Mouse (Mus musculus): ENCODE measurements around the gene Wdr70. TPM values are rescaled to one million over a fixed set of nuclear protein-coding genes. Genes with fewer than 3 reads are reported as not detected.

Wdr70 gene
- polyA plus RNA-seq, 1 experiment from 2014 or later = 69.6 TPM

GRCm38 (mm10) chr15:8006056-8006455 lies 93.0 kb downstream of the Wdr70 start:
- H3K27me3 ChIP-seq (ENCODE audit: control insufficient read depth, insufficient read depth, low read length) = no peaks in the 10 kb centered on the region
- H3K4me1 ChIP-seq (replicated peaks; ENCODE audit: control insufficient read depth, insufficient read depth, low read length) = no peaks in the 10 kb centered on the region
- 93% methylated on average over 1 of the region's 1 CpGs for WGBS
- H3K36me3 ChIP-seq (ENCODE audit: control insufficient read depth, insufficient read depth, low read length) = no peaks in the 10 kb centered on the region
- H3K4me2 ChIP-seq (ENCODE audit: low read depth, low read length, severe bottlenecking) = no peak overlapping the region
- H3K27ac ChIP-seq (ENCODE audit: low read depth, low read length) = no peak overlapping the region
- H3K9ac ChIP-seq (ENCODE audit: low read length) = no peak overlapping the region
- DNase-seq (ENCODE audit: low spot score) (no peak), ATAC-seq (replicated peaks; ENCODE audit: low FRiP score) (no peak)
- no peak overlapping the region for H3K4me3 ChIP-seq (ENCODE audit: low read depth, low read length)
- no peaks in the 10 kb centered on the region for H3K9me3 ChIP-seq (ENCODE audit: control insufficient read depth, low read length)

DNA sequence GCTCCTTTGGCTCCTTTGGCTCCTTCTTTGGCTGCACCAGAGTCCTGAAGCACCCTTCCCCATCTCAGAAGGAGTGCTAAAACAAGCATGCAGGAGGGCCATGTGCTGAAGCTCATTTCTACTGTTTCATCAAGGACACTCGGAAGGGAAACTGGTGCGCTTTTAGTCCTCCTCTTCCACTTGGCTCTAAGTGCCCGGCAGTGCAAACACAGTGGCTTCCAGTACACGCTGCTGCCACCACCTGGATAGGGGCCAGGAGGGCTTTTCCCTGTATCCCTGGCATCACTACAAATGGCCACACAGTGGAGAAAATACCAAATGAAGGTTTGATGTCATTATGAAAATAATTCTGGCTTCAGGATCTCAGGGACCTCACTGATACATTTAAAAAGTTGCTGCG lies 93.5 kb downstream of the Wdr70 start:
- H3K4me1 ChIP-seq (replicated peaks; ENCODE audit: control insufficient read depth, insufficient read depth, low read length) = no peaks in the 10 kb centered on the region
- H3K9ac ChIP-seq (ENCODE audit: low read length) = no peak overlapping the region
- H3K9me3 ChIP-seq (ENCODE audit: control insufficient read depth, low read length) = no peaks in the 10 kb centered on the region
- H3K27ac ChIP-seq (ENCODE audit: low read depth, low read length) = no peak overlapping the region
- no peak overlapping the region for H3K4me3 ChIP-seq (ENCODE audit: low read depth, low read length)
- H3K4me2 ChIP-seq (ENCODE audit: low read depth, low read length, severe bottlenecking) = no peak overlapping the region
- H3K36me3 ChIP-seq (ENCODE audit: control insufficient read depth, insufficient read depth, low read length) = no peaks in the 10 kb centered on the region
- no peak for DNase-seq (ENCODE audit: low spot score)
- no peaks in the 10 kb centered on the region for H3K27me3 ChIP-seq (ENCODE audit: control insufficient read depth, insufficient read depth, low read length)
- ATAC-seq (replicated peaks; ENCODE audit: low FRiP score) = no peak
- WGBS = 82% methylated on average over 5 of the region's 5 CpGs

GRCm38 (mm10) chr15:8003789-8004188 lies 95.2 kb downstream of the Wdr70 start:
- 90% methylated on average over 8 of the region's 8 CpGs for WGBS
- Histone ChIP-seq H3K4me2 (ENCODE audit: low read depth, low read length, severe bottlenecking) (no peak overlapping the region), H3K36me3 (ENCODE audit: control insufficient read depth, insufficient read depth, low read length) (no peaks in the 10 kb centered on the region), H3K4me3 (ENCODE audit: low read depth, low read length) (no peak overlapping the region), H3K4me1 (replicated peaks; ENCODE audit: control insufficient read depth, insufficient read depth, low read length) (no peaks in the 10 kb centered on the region), H3K9ac (ENCODE audit: low read length) (no peak overlapping the region), H3K27me3 (ENCODE audit: control insufficient read depth, insufficient read depth, low read length) (no peaks in the 10 kb centered on the region), H3K9me3 (ENCODE audit: control insufficient read depth, low read length) (no peaks in the 10 kb centered on the region), H3K27ac (ENCODE audit: low read depth, low read length) (no peak overlapping the region)
- DNase-seq (ENCODE audit: low spot score) (no peak), ATAC-seq (replicated peaks; ENCODE audit: low FRiP score) (no peak)

- H3K27me3 ChIP-seq (ENCODE audit: control insufficient read depth, insufficient read depth, low read length) = no peaks in the 10 kb centered on the region
- no peaks in the 10 kb centered on the region for H3K4me1 ChIP-seq (replicated peaks; ENCODE audit: control insufficient read depth, insufficient read depth, low read length)
- no peak overlapping the region for H3K27ac ChIP-seq (ENCODE audit: low read depth, low read length)
- H3K9ac ChIP-seq (ENCODE audit: low read length) = no peak overlapping the region
- no peak overlapping the region for H3K4me2 ChIP-seq (ENCODE audit: low read depth, low read length, severe bottlenecking)
- no peak for DNase-seq (ENCODE audit: low spot score)
- H3K4me3 ChIP-seq (ENCODE audit: low read depth, low read length) = no peak overlapping the region
- no peak for ATAC-seq (replicated peaks; ENCODE audit: low FRiP score)
- 51% methylated on average over 14 of the region's 14 CpGs for WGBS
- no peaks in the 10 kb centered on the region for H3K9me3 ChIP-seq (ENCODE audit: control insufficient read depth, low read length)
- no peaks in the 10 kb centered on the region for H3K36me3 ChIP-seq (ENCODE audit: control insufficient read depth, insufficient read depth, low read length)
Observed at GRCm38 (mm10) chr15:7998843-7999546, 100.0 kb downstream of the Wdr70 start.

GRCm38 (mm10) chr15:7998095-7998494 lies 100.9 kb downstream of the Wdr70 start:
- ATAC-seq (replicated peaks; ENCODE audit: low FRiP score) = no peak
- 81% methylated on average over 2 of the region's 2 CpGs for WGBS

DNA sequence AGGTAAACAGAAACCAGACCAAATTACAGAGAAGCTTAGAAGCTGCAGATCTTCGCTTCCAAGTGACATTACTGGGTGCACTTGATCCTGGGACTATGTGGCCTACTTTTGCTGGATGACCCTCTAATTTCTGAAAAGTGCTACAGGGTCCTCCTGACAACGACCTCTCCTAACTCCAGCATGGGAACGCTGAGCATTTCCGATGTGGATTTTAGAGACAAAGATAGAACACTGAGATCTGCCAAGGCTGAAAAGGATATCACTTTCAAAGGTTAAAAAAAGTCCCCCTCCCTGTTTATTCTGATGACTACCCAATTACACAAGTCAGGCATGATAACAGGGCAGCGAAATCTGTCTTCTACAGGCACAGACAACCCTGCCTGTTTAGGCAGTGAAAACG lies 105.3 kb downstream of the Wdr70 start:
- H3K36me3 ChIP-seq (ENCODE audit: control insufficient read depth, insufficient read depth, low read length) = no peaks in the 10 kb centered on the region
- H3K27me3 ChIP-seq (ENCODE audit: control insufficient read depth, insufficient read depth, low read length) = no peaks in the 10 kb centered on the region
- ATAC-seq (replicated peaks; ENCODE audit: low FRiP score) (no peak), DNase-seq (ENCODE audit: low spot score) (no peak)
- H3K4me2 ChIP-seq (ENCODE audit: low read depth, low read length, severe bottlenecking) = no peak overlapping the region
- H3K4me1 ChIP-seq (replicated peaks; ENCODE audit: control insufficient read depth, insufficient read depth, low read length) = no peaks in the 10 kb centered on the region
- no peaks in the 10 kb centered on the region for H3K9me3 ChIP-seq (ENCODE audit: control insufficient read depth, low read length)
- no peak overlapping the region for H3K4me3 ChIP-seq (ENCODE audit: low read depth, low read length)
- no peak overlapping the region for H3K9ac ChIP-seq (ENCODE audit: low read length)
- H3K27ac ChIP-seq (ENCODE audit: low read depth, low read length) = no peak overlapping the region
- WGBS = 85% methylated on average over 6 of the region's 6 CpGs

More at GRCm38 (mm10) chr15:7998095-7998494, 100.9 kb downstream of the Wdr70 start:
- Histone ChIP-seq H3K9ac (ENCODE audit: low read length) (no peak overlapping the region), H3K9me3 (ENCODE audit: control insufficient read depth, low read length) (no peaks in the 10 kb centered on the region), H3K4me1 (replicated peaks; ENCODE audit: control insufficient read depth, insufficient read depth, low read length) (no peaks in the 10 kb centered on the region), H3K36me3 (ENCODE audit: control insufficient read depth, insufficient read depth, low read length) (no peaks in the 10 kb centered on the region), H3K27me3 (ENCODE audit: control insufficient read depth, insufficient read depth, low read length) (no peaks in the 10 kb centered on the region), H3K4me2 (ENCODE audit: low read depth, low read length, severe bottlenecking) (no peak overlapping the region), H3K27ac (ENCODE audit: low read depth, low read length) (no peak overlapping the region), H3K4me3 (ENCODE audit: low read depth, low read length) (no peak overlapping the region)
- no peak for DNase-seq (ENCODE audit: low spot score)

- no peak overlapping the region for H3K9ac ChIP-seq (ENCODE audit: low read length)
- ATAC-seq (replicated peaks; ENCODE audit: low FRiP score) = no peak
- no peak for DNase-seq (ENCODE audit: low spot score)
- H3K27ac ChIP-seq (ENCODE audit: low read depth, low read length) = no peak overlapping the region
- H3K27me3 ChIP-seq (ENCODE audit: control insufficient read depth, insufficient read depth, low read length) = no peaks in the 10 kb centered on the region
- no peak overlapping the region for H3K4me3 ChIP-seq (ENCODE audit: low read depth, low read length)
- no peaks in the 10 kb centered on the region for H3K36me3 ChIP-seq (ENCODE audit: control insufficient read depth, insufficient read depth, low read length)
- no peaks in the 10 kb centered on the region for H3K4me1 ChIP-seq (replicated peaks; ENCODE audit: control insufficient read depth, insufficient read depth, low read length)
- no peaks in the 10 kb centered on the region for H3K9me3 ChIP-seq (ENCODE audit: control insufficient read depth, low read length)
- no peak overlapping the region for H3K4me2 ChIP-seq (ENCODE audit: low read depth, low read length, severe bottlenecking)
Observed at GRCm38 (mm10) chr15:7990101-7990500, 108.9 kb downstream of the Wdr70 start.

DNA sequence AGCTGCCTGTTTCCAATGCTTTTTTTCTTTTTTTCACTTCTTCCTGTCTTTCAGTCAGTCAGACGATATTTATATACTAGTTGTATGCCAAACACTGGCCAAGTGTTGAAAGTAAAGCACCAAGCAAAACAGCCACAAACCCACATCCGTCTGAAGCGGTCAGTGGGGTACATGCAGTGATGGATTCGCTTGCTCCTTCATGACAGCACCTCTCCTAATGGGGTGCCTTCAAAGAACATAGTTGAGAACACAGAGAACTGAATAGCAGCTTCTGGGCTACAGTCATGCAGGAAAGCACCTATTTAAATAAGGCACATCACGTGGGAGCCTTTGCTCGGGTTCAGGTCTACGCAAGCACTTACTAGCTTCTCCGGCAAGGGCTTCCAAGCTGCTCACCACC lies 111.6 kb downstream of the Wdr70 start:
- no peaks in the 10 kb centered on the region for H3K27me3 ChIP-seq (ENCODE audit: control insufficient read depth, insufficient read depth, low read length)
- 95% methylated on average over 8 of the region's 8 CpGs for WGBS
- ATAC-seq (replicated peaks; ENCODE audit: low FRiP score) = no peak
- H3K4me1 ChIP-seq (replicated peaks; ENCODE audit: control insufficient read depth, insufficient read depth, low read length) = no peaks in the 10 kb centered on the region
- no peak overlapping the region for H3K4me2 ChIP-seq (ENCODE audit: low read depth, low read length, severe bottlenecking)
- no peak for DNase-seq (ENCODE audit: low spot score)
- no peak overlapping the region for H3K27ac ChIP-seq (ENCODE audit: low read depth, low read length)
- no peak overlapping the region for H3K9ac ChIP-seq (ENCODE audit: low read length)
- no peaks in the 10 kb centered on the region for H3K36me3 ChIP-seq (ENCODE audit: control insufficient read depth, insufficient read depth, low read length)
- no peak overlapping the region for H3K4me3 ChIP-seq (ENCODE audit: low read depth, low read length)
- no peaks in the 10 kb centered on the region for H3K9me3 ChIP-seq (ENCODE audit: control insufficient read depth, low read length)

DNA sequence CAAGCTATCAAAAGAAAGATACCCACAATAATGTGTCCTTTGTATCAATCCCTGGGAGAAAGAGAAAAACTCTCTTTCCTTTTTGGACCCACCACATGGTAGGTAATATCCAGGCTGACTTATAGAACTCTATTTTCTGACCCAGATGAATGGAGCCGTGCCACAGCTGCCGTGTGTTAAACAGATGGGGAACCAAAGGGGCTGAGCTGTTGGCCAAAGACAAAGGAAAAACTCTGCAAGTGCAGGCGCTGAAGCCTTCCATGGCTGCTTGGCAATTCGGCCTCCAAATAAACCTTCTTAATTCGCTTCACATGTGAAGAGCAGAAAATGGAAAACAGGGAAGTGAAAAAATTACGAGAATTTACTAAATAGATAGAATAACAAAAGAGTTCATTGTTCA lies 112.7 kb downstream of the Wdr70 start:
- 49% methylated on average over 6 of the region's 6 CpGs for WGBS
- no peak for DNase-seq (ENCODE audit: low spot score)
- Histone ChIP-seq H3K4me1 (replicated peaks; ENCODE audit: control insufficient read depth, insufficient read depth, low read length) (no peaks in the 10 kb centered on the region), H3K4me3 (ENCODE audit: low read depth, low read length) (no peak overlapping the region), H3K9me3 (ENCODE audit: control insufficient read depth, low read length) (no peaks in the 10 kb centered on the region), H3K4me2 (ENCODE audit: low read depth, low read length, severe bottlenecking) (no peak overlapping the region), H3K27me3 (ENCODE audit: control insufficient read depth, insufficient read depth, low read length) (no peaks in the 10 kb centered on the region), H3K36me3 (ENCODE audit: control insufficient read depth, insufficient read depth, low read length) (no peaks in the 10 kb centered on the region), H3K27ac (ENCODE audit: low read depth, low read length) (no peak overlapping the region), H3K9ac (ENCODE audit: low read length) (no peak overlapping the region)
- no peak for ATAC-seq (replicated peaks; ENCODE audit: low FRiP score)

Measured in forebrain, embryonic 11.5 days (tissue).